In genomic region chr16:50235231-50235630, GRCm38 (mm10) we compare ENCODE assay signal across 13 mouse cellular contexts.
"Had no signal": no experiment of that assay in that cellular context is flagged by ENCODE, and none has a peak within 500 bp of the region (broad histone marks: within the 10 kb centered on the region; RNA-seq: fewer than 3 reads in every experiment).

No protein-coding gene starts in this region.

- H3K36me3 ChIP-seq: liver, embryonic 12.5 days; neural tube, embryonic 15.5 days had no signal

- H3K4me2 ChIP-seq: limb, embryonic 15.5 days; liver, embryonic 12.5 days; lung, embryonic 14.5 days; neural tube, embryonic 15.5 days had no signal

- H3K27me3 ChIP-seq: limb, embryonic 15.5 days; liver, embryonic 12.5 days; neural tube, embryonic 15.5 days had no signal

- H3K9ac ChIP-seq: limb, embryonic 15.5 days; liver, embryonic 12.5 days; lung, embryonic 14.5 days; neural tube, embryonic 15.5 days had no signal

- H3K4me1 ChIP-seq: limb, embryonic 15.5 days; liver, embryonic 12.5 days; midbrain, embryonic 10.5 days; neural tube, embryonic 15.5 days had no signal

- DNase-seq: lung, embryonic 14.5 days; lung, postnatal 10 days; lung, postnatal 4 days; midbrain, embryonic 14.5 days; right cerebral cortex, postnatal 14 days; thymus, postnatal 4 days had no signal

- H3K9me3 ChIP-seq: limb, embryonic 15.5 days; liver, embryonic 12.5 days; midbrain, embryonic 10.5 days; neural tube, embryonic 15.5 days had no signal

- H3K4me3 ChIP-seq: left cerebral cortex, adult 2 months; limb, embryonic 15.5 days; liver, embryonic 12.5 days; midbrain, embryonic 10.5 days; myocyte; neural tube, embryonic 15.5 days had no signal

- H3K27ac ChIP-seq: left cerebral cortex, adult 2 months; limb, embryonic 15.5 days; liver, embryonic 12.5 days; midbrain, embryonic 10.5 days; neural tube, embryonic 15.5 days had no signal

- ATAC-seq: intestine, embryonic 16.5 days; liver, embryonic 12.5 days had no signal
